Mouse (Mus musculus) embryo, embryonic 10.5 days (tissue): Measurements from ENCODE around the gene Stn1.

Source experiments
- DNase-seq: peaks from one replicate; pipeline ENCODE4 v3.0.0-alpha.2; 2015; ENCODE audit warnings: low spot score

Stn1 gene

GRCm38 (mm10) chr19:47542441-47542840, 5.1 kb upstream of the Stn1 start:
- DNase-seq = no peak

- DNase-seq = peak; percentile 47
Measured at GRCm38 (mm10) chr19:47538801-47539200, 1.5 kb upstream of the Stn1 start.

- DNase-seq = no peak
Measured at GRCm38 (mm10) chr19:47537879-47538278, 572 bp upstream of the Stn1 start.

GRCm38 (mm10) chr19:47536521-47537299, 597 bp downstream of the Stn1 start:
- peak; percentile 100 for DNase-seq

GRCm38 (mm10) chr19:47534131-47534530, 3.2 kb downstream of the Stn1 start:
- DNase-seq = no peak

- DNase-seq = no peak
Measured at GRCm38 (mm10) chr19:47532449-47532848, 4.9 kb downstream of the Stn1 start.

- DNase-seq = no peak
Measured at GRCm38 (mm10) chr19:47531309-47531708, 6.0 kb downstream of the Stn1 start.

GRCm38 (mm10) chr19:47526239-47526986, 10.9 kb downstream of the Stn1 start:
- no peak for DNase-seq

GRCm38 (mm10) chr19:47524905-47525304, 12.4 kb downstream of the Stn1 start:
- no peak for DNase-seq

DNA sequence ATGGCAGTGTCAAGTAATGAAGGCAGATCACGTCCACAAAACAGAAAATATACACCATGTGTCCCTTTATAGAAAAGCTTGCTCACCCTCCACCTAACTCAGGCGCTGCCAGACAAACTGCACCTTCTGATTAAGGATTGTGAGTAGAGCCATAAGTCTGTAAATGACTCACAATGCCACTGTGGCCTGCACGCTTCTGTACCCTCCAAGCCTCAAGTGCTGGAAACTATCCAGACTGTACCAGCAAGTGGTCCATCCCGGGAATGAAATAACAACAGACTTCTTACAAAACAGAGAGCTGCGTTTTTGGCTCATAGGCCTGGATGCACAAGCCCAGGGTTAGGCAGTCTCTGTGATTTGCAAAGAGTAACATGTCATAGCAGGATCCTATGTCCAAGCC, 15.9 kb downstream of the Stn1 start:
- no peak for DNase-seq

- DNase-seq = no peak
Measured at GRCm38 (mm10) chr19:47519163-47519893, 18.0 kb downstream of the Stn1 start.

DNA sequence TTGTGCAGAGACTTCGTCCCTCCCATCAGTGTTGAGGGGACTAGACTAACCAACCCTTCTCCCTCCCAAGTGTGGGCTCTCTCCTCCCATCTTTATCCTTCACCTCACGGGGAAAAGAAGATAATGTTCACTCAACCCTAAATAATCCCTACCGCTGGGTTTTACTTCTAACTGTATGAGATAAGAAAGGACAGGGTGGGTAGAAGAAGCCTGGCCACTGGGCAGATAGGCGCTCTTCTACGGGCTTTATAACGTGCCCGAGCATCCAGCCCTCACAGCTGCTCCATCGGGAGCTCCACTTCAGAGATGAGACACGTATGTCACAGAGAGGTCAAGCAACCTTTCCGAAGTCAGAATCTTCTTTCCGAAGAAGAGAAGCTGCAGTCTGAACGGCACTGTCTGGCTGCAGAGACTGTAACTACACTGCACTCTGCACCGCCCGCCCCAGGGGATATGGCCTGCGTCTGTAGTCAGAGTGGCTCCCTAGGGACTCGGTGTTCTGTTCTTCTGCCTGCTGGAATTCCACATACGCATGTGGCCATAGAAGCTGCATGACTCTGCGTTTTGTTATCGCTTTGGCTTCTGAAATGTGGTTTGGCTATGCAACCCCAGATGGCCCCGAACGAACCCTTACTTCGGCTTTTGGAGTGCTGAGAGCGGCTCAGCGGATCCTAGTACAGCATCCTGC, 18.7 kb downstream of the Stn1 start:
- DNase-seq = no peak

GRCm38 (mm10) chr19:47517570-47517969, 19.7 kb downstream of the Stn1 start:
- DNase-seq = no peak

DNA sequence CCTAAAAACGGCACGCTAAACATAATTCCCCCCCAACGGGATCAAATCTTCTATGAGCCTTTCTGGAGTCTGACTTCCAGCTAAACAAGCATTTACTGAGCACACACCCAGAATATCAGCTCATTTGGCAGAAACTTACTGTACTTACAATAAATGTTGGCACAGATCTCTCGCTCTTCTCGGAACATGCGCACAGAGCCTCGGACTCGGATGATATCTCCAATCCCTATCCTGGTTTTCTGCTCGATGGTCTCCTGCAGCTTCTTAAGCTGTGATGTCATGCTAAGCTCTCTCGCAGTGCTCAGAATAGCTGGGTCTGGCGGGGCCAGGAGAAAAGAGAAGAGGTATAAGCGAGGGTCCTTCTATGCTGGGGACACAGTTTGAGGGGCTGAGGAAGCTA, 20.4 kb downstream of the Stn1 start:
- no peak for DNase-seq

- DNase-seq = no peak
Measured at GRCm38 (mm10) chr19:47515091-47515490, 22.2 kb downstream of the Stn1 start.

DNA sequence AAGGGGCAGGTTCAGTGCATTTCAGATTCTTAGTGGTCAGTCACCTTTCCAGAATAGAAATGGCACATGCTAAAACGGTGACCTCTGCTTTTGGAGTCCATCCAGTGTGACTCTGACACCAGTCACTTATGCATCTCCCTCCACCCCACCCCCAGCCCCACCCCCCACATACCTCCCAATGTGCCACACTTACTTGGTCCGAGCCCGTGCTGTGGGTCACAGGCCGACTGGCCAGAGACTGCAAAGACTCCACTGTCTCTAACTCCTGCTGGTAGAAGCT, 23.7 kb downstream of the Stn1 start:
- no peak for DNase-seq

- no peak for DNase-seq
Measured at GRCm38 (mm10) chr19:47512794-47513617, 24.3 kb downstream of the Stn1 start.

GRCm38 (mm10) chr19:47511958-47512357, 25.3 kb downstream of the Stn1 start:
- no peak for DNase-seq

- DNase-seq = no peak
Measured at GRCm38 (mm10) chr19:47511294-47511675, 26.0 kb downstream of the Stn1 start.

DNA sequence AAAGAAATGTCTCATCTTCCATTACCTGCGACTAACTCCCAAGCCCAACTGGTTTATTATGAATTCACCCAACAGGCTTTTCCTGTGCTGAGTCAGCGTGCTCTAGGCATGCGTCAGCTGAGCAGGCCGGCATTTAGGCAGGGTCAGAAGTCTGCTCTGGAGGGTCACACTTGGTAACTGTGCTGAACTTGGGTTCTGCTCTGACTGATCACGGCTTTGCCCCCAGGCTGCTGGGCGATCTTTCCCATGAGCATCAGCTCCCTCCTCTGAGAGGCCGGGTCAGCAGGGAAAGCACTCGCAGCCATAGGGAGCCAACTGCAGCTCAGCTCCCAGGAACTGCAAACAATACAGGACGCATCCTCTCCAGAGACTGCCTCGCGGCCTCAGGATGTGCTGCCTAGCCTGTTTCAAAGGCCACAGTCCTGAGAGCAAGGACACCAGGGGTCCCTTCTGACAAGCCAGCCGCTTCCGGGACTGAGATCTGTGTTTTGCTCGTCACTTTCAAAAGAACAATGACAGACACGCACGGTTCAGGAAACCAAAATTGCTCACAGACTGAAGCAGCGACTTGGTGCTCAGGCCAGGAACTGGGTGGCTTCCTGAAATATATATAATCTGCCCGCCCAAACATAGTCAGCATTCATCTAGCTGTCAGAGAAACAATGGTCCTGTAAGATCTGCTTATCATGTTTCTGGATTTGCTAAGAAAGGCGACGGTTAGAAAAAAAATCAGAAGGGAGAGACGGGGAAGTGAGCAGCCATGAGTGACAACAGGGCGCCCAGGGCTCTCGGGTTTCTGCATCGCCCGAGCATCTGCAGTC, 26.6 kb downstream of the Stn1 start:
- peak; percentile 45 for DNase-seq

DNA sequence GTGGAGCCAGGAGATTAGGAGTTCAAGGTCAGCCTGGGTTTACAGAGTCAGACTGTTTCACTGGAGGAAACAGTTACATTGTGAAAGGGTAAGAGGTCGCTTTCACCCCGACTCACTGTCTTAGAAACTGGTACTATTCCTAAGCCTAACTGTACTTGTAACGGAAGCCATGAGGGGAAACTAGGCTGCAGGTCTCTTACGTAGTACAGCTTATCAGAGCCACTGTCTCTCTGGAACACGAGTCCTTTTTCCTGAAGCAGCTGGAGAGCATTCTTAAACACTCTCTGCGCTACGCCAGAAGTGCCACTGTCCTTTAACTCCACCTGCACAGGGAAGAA, 27.2 kb downstream of the Stn1 start:
- no peak for DNase-seq
